Mouse (Mus musculus) layer of hippocampus, adult 18-20 months (tissue): ENCODE data around the gene Sh3kbp1. TPM values are rescaled to one million over a fixed set of nuclear protein-coding genes. Genes with fewer than 3 reads are reported as not detected.

Experiments used
- DNase-seq, 2 experiments: peaks; one replicate each; pipeline ENCODE4 v3.0.0; 2022; ENCODE audit warnings: low spot score in 2 of 2
- total RNA-seq, 2 experiments: library from RNA; stranded (reverse); gene quantifications; 2 replicates each; pipeline ENCODE4 v1.2.3; 2021

The Sh3kbp1 gene
- total RNA-seq, 2 experiments from 2014 or later: 35.9 to 37.9 TPM

- DNase-seq: peak; percentile 28 to 39
Observed at GRCm38 (mm10) chrX:159829192-159829852, 202.2 kb downstream of the Sh3kbp1 start.

- DNase-seq: no peak
Observed at GRCm38 (mm10) chrX:159831176-159831575, 204.1 kb downstream of the Sh3kbp1 start.

GRCm38 (mm10) chrX:159835239-159835638 lies 208.2 kb downstream of the Sh3kbp1 start:
- no peak for DNase-seq

- DNase-seq: peak; percentile 53 to 79
Observed at GRCm38 (mm10) chrX:159837379-159837778, 210.3 kb downstream of the Sh3kbp1 start.

- DNase-seq: no peak
Observed at GRCm38 (mm10) chrX:159839786-159840185, 212.7 kb downstream of the Sh3kbp1 start.

- DNase-seq: no peak
Observed at GRCm38 (mm10) chrX:159840225-159840624, 213.2 kb downstream of the Sh3kbp1 start.

GRCm38 (mm10) chrX:159850722-159851121 lies 223.7 kb downstream of the Sh3kbp1 start:
- DNase-seq: no peak

- no peak for DNase-seq
Observed at GRCm38 (mm10) chrX:159856866-159857265, 229.8 kb downstream of the Sh3kbp1 start.

GRCm38 (mm10) chrX:159858126-159858525 lies 231.1 kb downstream of the Sh3kbp1 start:
- DNase-seq: no peak

GRCm38 (mm10) chrX:159860841-159861530 lies 233.9 kb downstream of the Sh3kbp1 start:
- DNase-seq: no peak

GRCm38 (mm10) chrX:159867660-159868059 lies 240.6 kb downstream of the Sh3kbp1 start:
- DNase-seq: peak in 1 of 2 experiments; percentile 9

- DNase-seq: no peak
Observed at GRCm38 (mm10) chrX:159872521-159872920, 245.4 kb downstream of the Sh3kbp1 start.

GRCm38 (mm10) chrX:159877770-159878169 lies 250.7 kb downstream of the Sh3kbp1 start:
- no peak for DNase-seq

GRCm38 (mm10) chrX:159879455-159879854 lies 252.4 kb downstream of the Sh3kbp1 start:
- DNase-seq: no peak

GRCm38 (mm10) chrX:159881576-159881975 lies 254.5 kb downstream of the Sh3kbp1 start:
- DNase-seq: no peak

- no peak for DNase-seq
Observed at GRCm38 (mm10) chrX:159896536-159896935, 269.5 kb downstream of the Sh3kbp1 start.

- no peak for DNase-seq
Observed at GRCm38 (mm10) chrX:159898110-159898509, 271.0 kb downstream of the Sh3kbp1 start.

GRCm38 (mm10) chrX:159899121-159899520 lies 272.0 kb downstream of the Sh3kbp1 start:
- DNase-seq: no peak

- no peak for DNase-seq
Observed at GRCm38 (mm10) chrX:159903421-159903820, 276.3 kb downstream of the Sh3kbp1 start.

- DNase-seq: no peak
Observed at GRCm38 (mm10) chrX:159907703-159908102, 280.6 kb downstream of the Sh3kbp1 start.

- no peak for DNase-seq
Observed at GRCm38 (mm10) chrX:159909446-159910277, 282.6 kb downstream of the Sh3kbp1 start.

- no peak for DNase-seq
Observed at GRCm38 (mm10) chrX:159910600-159910999, 283.5 kb downstream of the Sh3kbp1 start.
